Mouse (Mus musculus): Measurements from ENCODE around the gene Fam117a.
"Not testable (repeated sequence)": the region's sequence is repeated elsewhere in the genome, so short reads cannot be mapped to it uniquely, and the experiment has no call there.

Fam117a gene

GRCm38 (mm10) chr11:95392708-95393499 lies 56.1 kb downstream of the Fam117a start:
- no peak for DNase-seq (ENCODE audit: low read depth, low spot score)

- DNase-seq (ENCODE audit: low read depth, low spot score): no peak
Observed at GRCm38 (mm10) chr11:95393500-95393816, 56.6 kb downstream of the Fam117a start.

GRCm38 (mm10) chr11:95394112-95394511 lies 57.3 kb downstream of the Fam117a start:
- peak; percentile 37 for DNase-seq (ENCODE audit: low read depth, low spot score)

GRCm38 (mm10) chr11:95396548-95396947 lies 59.7 kb downstream of the Fam117a start:
- peak; percentile 78 for DNase-seq (ENCODE audit: low read depth, low spot score)

GRCm38 (mm10) chr11:95397843-95398835 lies 61.3 kb downstream of the Fam117a start:
- peak; percentile 79 for DNase-seq (ENCODE audit: low read depth, low spot score)

GRCm38 (mm10) chr11:95399520-95400020 lies 62.8 kb downstream of the Fam117a start:
- peak; percentile 45 for DNase-seq (ENCODE audit: low read depth, low spot score)

GRCm38 (mm10) chr11:95401568-95401967 lies 64.8 kb downstream of the Fam117a start:
- DNase-seq (ENCODE audit: low read depth, low spot score): no peak

GRCm38 (mm10) chr11:95402196-95402595 lies 65.4 kb downstream of the Fam117a start:
- DNase-seq (ENCODE audit: low read depth, low spot score): peak; percentile 95

GRCm38 (mm10) chr11:95402658-95403101 lies 65.9 kb downstream of the Fam117a start:
- peak; percentile 74 for DNase-seq (ENCODE audit: low read depth, low spot score)

- DNase-seq (ENCODE audit: low read depth, low spot score): no peak
Observed at GRCm38 (mm10) chr11:95403382-95404340, 66.8 kb downstream of the Fam117a start.

- DNase-seq (ENCODE audit: low read depth, low spot score): no peak
Observed at GRCm38 (mm10) chr11:95405771-95406170, 69.0 kb downstream of the Fam117a start.

- DNase-seq (ENCODE audit: low read depth, low spot score): not testable (repeated sequence)
Observed at GRCm38 (mm10) chr11:95406398-95406797, 69.6 kb downstream of the Fam117a start.

- DNase-seq (ENCODE audit: low read depth, low spot score): no peak
Observed at GRCm38 (mm10) chr11:95409450-95410112, 72.8 kb downstream of the Fam117a start.

GRCm38 (mm10) chr11:95411453-95412013 lies 74.7 kb downstream of the Fam117a start:
- no peak for DNase-seq (ENCODE audit: low read depth, low spot score)

- DNase-seq (ENCODE audit: low read depth, low spot score): no peak
Observed at GRCm38 (mm10) chr11:95412615-95413014, 75.8 kb downstream of the Fam117a start.

- DNase-seq (ENCODE audit: low read depth, low spot score): peak; percentile 95
Observed at GRCm38 (mm10) chr11:95413641-95414535, 77.1 kb downstream of the Fam117a start, which contains the start of gene Spop. Gene Spop (plus strand): TSS chr11:95414080.

- peak; percentile 98 for DNase-seq (ENCODE audit: low read depth, low spot score)
Observed at GRCm38 (mm10) chr11:95414536-95415161, 77.8 kb downstream of the Fam117a start.

- DNase-seq (ENCODE audit: low read depth, low spot score): no peak
Observed at GRCm38 (mm10) chr11:95415931-95416330, 79.1 kb downstream of the Fam117a start.
